Mouse (Mus musculus) 3134 (cell line): ENCODE data around the gene AU041133.
"Not testable (repeated sequence)": the region's sequence is repeated elsewhere in the genome, so short reads cannot be mapped to it uniquely, and the experiment has no call there.

Experiments
- DNase-seq: peaks from one replicate; pipeline ENCODE4 v3.0.0-alpha.2; 2011; ENCODE audit warnings: low spot score; ENCODE audit not compliant: insufficient read length; ENCODE audit errors: extremely low read depth

Gene AU041133

GRCm38 (mm10) chr10:82127850-82128401 lies at the start of gene AU041133:
AU041133 (plus strand) TSS chr10:82128013.
- peak; percentile 94 for DNase-seq

- DNase-seq, result peak; percentile 90
These were observed 44.8 kb upstream of the AU041133 start, which contains the start of gene BC024063 for GRCm38 (mm10) chr10:82082728-82083621. BC024063 (plus strand) TSS chr10:82083353.

DNA sequence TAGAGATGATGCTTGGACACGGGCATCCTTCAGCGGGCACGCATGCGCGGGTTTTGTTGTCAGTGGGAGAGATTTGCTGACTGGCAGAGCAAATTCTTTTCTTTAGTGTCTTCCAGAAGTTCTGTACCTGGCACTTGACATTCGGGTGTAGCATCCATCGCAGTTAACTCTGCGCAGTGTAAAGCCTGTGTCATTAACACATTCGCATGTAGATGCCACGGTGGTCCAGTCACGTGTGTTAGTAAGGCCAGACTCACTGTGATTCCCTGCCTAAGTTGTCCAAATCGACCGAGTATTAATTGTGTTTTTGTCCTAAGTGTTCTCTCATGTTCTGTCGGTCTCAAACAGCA lies 44.2 kb upstream of the AU041133 start:
- DNase-seq, result not testable (repeated sequence)

- no peak for DNase-seq
These were observed 10.6 kb upstream of the AU041133 start for GRCm38 (mm10) chr10:82117206-82117605.

DNA sequence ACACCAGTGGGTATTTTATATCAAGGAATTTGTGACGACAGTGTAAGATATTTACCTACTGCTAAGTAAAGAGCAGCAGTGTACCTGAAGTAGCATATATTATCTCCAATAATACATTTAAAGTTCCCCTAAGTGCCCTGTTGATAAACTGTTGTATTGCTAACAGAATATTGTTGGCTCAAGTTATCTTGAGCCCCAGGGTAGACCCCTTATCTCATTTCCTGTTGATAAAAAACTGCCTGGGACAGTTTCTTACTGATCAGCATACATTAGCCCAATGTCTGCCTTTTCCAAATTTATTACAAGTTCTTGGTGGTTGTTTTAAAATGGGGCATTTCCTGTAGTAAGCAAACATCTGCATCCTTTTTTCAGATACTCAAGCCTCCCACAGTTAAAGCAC lies 17.5 kb downstream of the AU041133 start:
- DNase-seq, result no peak

DNA sequence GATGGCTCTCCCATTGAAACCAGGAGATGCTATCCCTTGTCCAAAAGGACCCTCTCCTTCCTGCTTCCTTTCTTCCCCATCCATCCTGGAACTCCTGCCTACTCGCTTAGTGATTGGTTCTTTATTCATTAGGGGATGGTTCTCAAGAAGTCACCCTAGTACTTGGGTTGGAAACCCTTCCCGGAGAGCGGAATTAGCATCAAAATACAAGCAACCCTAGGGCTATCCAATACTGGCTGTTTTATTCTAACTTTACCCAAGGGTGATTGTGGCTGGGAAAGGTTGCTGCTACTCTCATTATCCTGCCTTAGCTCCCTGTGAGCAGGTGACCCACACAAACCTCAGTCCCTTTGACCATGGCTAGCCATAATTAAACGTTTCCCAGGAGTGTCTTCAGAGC lies 19.8 kb downstream of the AU041133 start:
- no peak for DNase-seq

DNA sequence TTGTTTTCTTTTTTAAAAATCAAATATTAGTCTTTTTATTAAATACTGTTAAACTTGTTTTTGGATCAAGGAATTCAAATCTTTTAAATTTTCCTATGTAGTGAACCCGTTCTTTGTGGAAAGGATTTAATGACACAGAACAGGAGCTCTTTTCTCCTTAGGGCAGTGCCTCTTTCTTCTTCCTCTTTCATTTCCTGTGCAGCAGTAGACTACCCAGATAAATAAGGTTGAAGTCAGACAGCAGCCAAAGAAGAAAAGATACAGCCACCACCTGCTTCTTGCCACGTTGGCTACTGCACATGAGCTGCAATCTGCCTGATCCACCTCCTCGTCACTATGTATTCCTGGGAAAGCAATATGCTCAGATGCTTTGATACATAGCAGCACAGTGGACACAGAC lies 40.0 kb downstream of the AU041133 start:
- DNase-seq, result no peak

GRCm38 (mm10) chr10:82169776-82170175 lies 42.0 kb downstream of the AU041133 start:
- no peak for DNase-seq

DNA sequence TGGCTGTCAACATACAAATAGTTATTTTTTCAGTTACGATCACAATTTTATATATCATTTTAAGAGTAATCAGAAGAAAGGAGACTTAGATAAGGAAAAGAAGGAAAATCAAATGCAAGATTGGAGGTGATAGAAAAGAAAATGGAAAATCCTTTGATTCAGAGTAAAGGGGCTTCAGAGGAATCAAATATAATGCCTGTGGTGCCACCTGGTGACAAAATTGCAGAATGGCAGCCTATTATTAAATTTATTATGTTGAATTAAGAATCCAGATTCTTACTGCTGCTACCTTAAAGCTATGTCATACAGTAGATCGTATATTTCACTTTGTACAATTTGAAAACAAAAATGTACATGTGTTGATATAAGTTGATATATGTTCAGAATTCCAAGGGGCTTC lies 43.0 kb downstream of the AU041133 start:
- no peak for DNase-seq

DNA sequence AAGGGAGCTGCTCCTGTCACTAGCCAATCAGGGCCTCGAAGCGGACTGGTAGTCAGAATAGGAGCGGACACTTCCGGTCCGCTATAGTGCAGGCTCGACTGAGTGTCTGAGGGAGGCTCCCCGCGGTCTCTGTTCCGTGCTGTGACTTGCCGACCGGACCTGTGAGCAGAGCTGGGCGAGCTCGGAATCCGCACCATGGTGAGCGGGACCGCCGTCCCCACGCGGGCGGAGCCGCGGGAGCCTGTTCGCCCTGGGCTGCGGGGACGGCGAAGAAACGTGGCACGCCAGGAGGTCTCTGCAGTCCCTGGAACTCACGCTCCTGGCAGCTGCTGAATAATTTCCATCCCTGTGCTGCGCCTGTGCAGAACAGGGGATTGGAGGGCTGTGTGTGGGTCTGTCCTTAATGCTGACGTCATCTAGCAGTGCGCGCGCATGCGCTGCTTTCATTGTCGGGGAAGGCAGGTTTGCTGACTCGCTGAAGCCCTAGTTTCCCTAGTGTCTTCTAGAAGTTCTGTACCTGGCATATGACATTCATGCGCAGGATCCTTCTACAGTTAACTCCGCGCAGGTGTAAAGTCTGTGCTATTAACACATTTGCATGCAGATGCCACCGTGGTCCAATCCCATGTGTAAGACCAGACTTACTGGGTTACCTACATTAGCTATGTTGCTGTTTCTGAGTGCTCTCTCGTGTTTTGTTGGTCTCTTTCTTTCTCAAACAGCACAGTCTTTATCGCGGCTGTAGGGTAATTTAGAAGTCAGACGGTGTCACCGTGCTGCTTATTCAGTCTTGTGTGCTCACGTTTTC lies 50.6 kb downstream of the AU041133 start:
- peak; percentile 98 for DNase-seq
